Mouse (Mus musculus): ENCODE results near the gene Nit2. TPM values are rescaled to one million over a fixed set of nuclear protein-coding genes. Genes with fewer than 3 reads are reported as not detected.
"Not testable (repeated sequence)": the region's sequence is repeated elsewhere in the genome, so short reads cannot be mapped to it uniquely, and the experiment has no call there.

Gene Nit2
- 10 to 100 TPM; 29.9 to 32.1 TPM for total RNA-seq (2021)
- long read RNA-seq, experiment 1, transcript Nit2-201 (10 exons, 1,286 nt) = major isoform, 46 of 49 reads
- long read RNA-seq, experiment 1, partial matches to known transcripts = 0 of 49 reads
- long read RNA-seq, experiment 1, other reads (novel, unspliced or antisense) = 3 of 49 reads
- long read RNA-seq, experiment 2, transcript Nit2-201 (10 exons, 1,286 nt) = major isoform, 31 of 32 reads
- long read RNA-seq, experiment 2, partial matches to known transcripts = 0 of 32 reads
- long read RNA-seq, experiment 2, other reads (novel, unspliced or antisense) = 1 of 32 reads

GRCm38 (mm10) chr16:57166611-57167513 lies at the start of gene Nit2:
Gene Nit2 (minus strand): TSS chr16:57167341.
- intact Hi-C loops (cut with DNase I) = no loop called here
- peak; percentile 96 to 98 for DNase-seq

GRCm38 (mm10) chr16:57215957-57216356 lies 48.8 kb upstream of the Nit2 start:
- no peak for DNase-seq
- intact Hi-C loops (cut with DNase I) = no loop called here

- DNase-seq = no peak
- intact Hi-C loops (cut with DNase I) = no loop called here
Measured at GRCm38 (mm10) chr16:57211037-57211436, 43.9 kb upstream of the Nit2 start.

GRCm38 (mm10) chr16:57208342-57208741 lies 41.2 kb upstream of the Nit2 start:
- no peak for DNase-seq
- intact Hi-C loops (cut with DNase I) = no loop called here

- intact Hi-C loops (cut with DNase I) = no loop called here
- DNase-seq = no peak
Measured at GRCm38 (mm10) chr16:57197281-57197680, 30.1 kb upstream of the Nit2 start.

- no peak for DNase-seq
- intact Hi-C loops (cut with DNase I) = no loop called here
Measured at GRCm38 (mm10) chr16:57196590-57196989, 29.4 kb upstream of the Nit2 start.

GRCm38 (mm10) chr16:57191214-57191613 lies 24.1 kb upstream of the Nit2 start:
- intact Hi-C loops (cut with DNase I) = no loop called here
- DNase-seq = no peak

- no peak for DNase-seq
- intact Hi-C loops (cut with DNase I) = no loop called here
Measured at GRCm38 (mm10) chr16:57190390-57190789, 23.2 kb upstream of the Nit2 start.

GRCm38 (mm10) chr16:57189493-57189892 lies 22.4 kb upstream of the Nit2 start:
- DNase-seq = no peak
- intact Hi-C loops (cut with DNase I) = no loop called here

GRCm38 (mm10) chr16:57186618-57187017 lies 19.5 kb upstream of the Nit2 start:
- no peak for DNase-seq
- intact Hi-C loops (cut with DNase I) = no loop called here

- DNase-seq = no peak
- intact Hi-C loops (cut with DNase I) = no loop called here
Measured at GRCm38 (mm10) chr16:57182037-57182436, 14.9 kb upstream of the Nit2 start.

GRCm38 (mm10) chr16:57181180-57181579 lies 14.0 kb upstream of the Nit2 start:
- peak; percentile 31 to 39 for DNase-seq
- intact Hi-C loops (cut with DNase I) = no loop called here

GRCm38 (mm10) chr16:57177664-57178063 lies 10.5 kb upstream of the Nit2 start:
- DNase-seq = no peak
- intact Hi-C loops (cut with DNase I) = loop anchor here (5.0 kb wide), 1 partner anchor 405 kb away; no protein-coding TSS in a partner anchor

GRCm38 (mm10) chr16:57177254-57177653 lies 10.1 kb upstream of the Nit2 start:
- DNase-seq = peak in 1 of 2 experiments; percentile 48
- intact Hi-C loops (cut with DNase I) = loop anchor here (5.0 kb wide), 1 partner anchor 405 kb away; no protein-coding TSS in a partner anchor

GRCm38 (mm10) chr16:57176276-57176675 lies 9.1 kb upstream of the Nit2 start:
- DNase-seq = no peak
- intact Hi-C loops (cut with DNase I) = loop anchor here (5.0 kb wide), 1 partner anchor 404 kb away; no protein-coding TSS in a partner anchor

GRCm38 (mm10) chr16:57175751-57176150 lies 8.6 kb upstream of the Nit2 start:
- intact Hi-C loops (cut with DNase I) = loop anchor here (5.0 kb wide), 1 partner anchor 403 kb away; no protein-coding TSS in a partner anchor
- no peak for DNase-seq

GRCm38 (mm10) chr16:57174480-57174879 lies 7.3 kb upstream of the Nit2 start:
- DNase-seq; intact Hi-C loops (cut with DNase I): not testable (repeated sequence)

GRCm38 (mm10) chr16:57171570-57171969 lies 4.4 kb upstream of the Nit2 start:
- no peak for DNase-seq
- intact Hi-C loops (cut with DNase I) = no loop called here

GRCm38 (mm10) chr16:57171161-57171560 lies 4.0 kb upstream of the Nit2 start:
- intact Hi-C loops (cut with DNase I) = no loop called here
- no peak for DNase-seq

GRCm38 (mm10) chr16:57168236-57168635 lies 1.1 kb upstream of the Nit2 start:
- DNase-seq = no peak
- intact Hi-C loops (cut with DNase I) = loop anchor here (2.0 kb wide), 1 partner anchor 47 kb away; the partner anchor contains the start of gene Tomm70a

- no peak for DNase-seq
- intact Hi-C loops (cut with DNase I) = no loop called here
Measured at GRCm38 (mm10) chr16:57167514-57167912, 372 bp upstream of the Nit2 start.

Measured in heart, postnatal 14 days (tissue).